Mouse (Mus musculus): ENCODE measurements around the gene Sfswap.
"Not testable (repeated sequence)": the region's sequence is repeated elsewhere in the genome, so short reads cannot be mapped to it uniquely, and the experiment has no call there.

The Sfswap gene

DNA sequence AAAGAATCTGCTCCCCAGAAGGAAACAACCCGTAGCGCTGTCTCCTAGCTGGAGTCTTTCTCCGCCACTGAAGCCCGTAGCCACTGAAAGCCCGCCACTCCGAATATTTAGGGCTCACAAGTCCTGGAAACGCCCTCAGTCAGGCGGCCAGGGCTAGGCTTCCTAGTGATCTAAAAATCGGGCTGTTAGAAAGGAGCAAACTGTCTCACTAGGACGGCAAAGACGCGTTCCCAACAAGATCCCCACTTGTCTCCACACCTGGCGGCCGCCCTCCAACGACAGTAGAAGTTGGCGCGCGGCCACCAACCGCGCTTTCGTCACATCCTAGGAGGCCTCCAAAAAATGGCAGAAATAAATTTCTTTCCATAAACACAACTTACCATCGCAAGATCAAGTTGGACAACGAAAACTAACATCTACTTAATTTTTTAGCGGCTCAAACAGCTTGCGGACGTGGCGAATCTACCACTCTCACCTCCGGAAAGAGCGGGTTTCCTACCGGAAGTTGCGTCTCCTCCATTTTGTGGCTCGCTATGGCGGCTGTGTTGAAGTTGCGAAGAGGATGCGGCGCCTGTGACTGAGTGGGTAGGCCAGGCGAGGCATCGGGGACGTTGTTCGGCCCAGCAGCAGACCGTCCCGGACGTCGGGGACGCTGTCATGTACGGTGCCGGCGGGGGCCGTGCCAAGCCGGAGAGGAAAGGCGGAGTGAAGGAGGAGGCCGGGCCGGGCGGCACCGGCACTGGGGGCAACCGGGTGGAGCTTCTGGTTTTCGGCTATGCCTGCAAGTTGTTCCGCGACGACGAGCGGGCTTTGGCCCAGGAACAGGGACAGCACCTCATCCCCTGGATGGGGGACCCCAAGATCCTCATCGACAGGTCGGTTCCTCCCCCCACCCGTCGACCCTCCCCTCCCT lies at the start of gene Sfswap:
Gene Sfswap, plus strand, starts transcription at position 500 of the 913 bp plus-strand sequence.
- DNase-seq (ENCODE audit: low read depth, low spot score), result peak; percentile 78

DNA sequence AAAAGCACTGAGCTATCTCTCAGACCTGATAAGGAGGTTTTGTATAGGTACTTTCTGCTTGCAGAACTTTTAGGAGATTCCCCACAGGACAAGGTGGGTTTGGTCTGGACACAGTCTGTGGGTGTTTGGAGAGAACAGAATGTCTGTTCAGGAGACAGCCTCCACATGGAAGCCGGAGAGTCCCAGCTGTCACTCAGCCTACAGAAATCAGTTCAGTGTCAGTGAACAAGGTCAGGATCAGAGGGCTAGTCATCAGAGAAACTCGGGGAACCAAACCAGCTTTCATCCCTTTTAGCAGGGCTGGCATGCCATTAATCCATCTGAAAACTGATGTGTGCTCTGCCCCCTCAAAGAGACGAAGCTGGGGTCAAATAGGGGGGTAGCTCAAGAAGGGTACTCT lies 48.5 kb upstream of the Sfswap start:
- no peak for DNase-seq (ENCODE audit: low read depth, low spot score)

DNA sequence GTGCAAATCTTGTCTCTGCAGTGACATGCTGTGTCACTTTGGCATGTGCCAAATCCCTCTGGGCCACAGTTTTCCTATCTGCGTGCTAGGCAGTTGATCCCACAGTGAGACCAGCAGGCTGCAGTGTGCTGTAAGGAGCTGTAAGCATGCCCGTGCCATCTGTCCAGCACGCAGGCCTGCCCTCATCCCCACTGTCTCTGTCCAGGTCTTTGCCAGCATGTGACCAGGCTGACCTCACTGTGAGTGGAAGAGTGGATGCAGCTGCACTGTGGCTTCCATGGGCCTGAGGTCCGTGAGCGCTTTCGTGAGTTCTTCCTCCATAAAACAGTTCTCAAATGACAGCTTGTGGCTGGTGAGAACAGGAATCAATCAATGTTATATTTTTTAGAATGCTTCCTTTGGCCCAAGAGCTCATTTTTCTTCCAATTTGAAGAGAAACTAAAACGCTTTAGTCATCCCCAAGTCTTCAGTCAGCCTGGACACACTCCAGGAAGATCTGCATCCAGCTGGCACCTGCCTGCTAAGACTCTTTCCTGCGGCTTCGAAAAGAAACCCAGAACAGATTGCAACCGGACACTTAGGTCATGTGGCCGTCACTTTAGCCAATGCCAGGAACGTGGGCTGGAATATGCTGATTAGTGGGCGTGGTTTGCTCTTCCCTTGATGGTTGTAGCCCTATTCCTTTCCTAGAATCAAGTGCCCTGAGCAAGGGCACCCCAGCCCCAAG lies 46.1 kb upstream of the Sfswap start:
- DNase-seq (ENCODE audit: low read depth, low spot score), result no peak

DNA sequence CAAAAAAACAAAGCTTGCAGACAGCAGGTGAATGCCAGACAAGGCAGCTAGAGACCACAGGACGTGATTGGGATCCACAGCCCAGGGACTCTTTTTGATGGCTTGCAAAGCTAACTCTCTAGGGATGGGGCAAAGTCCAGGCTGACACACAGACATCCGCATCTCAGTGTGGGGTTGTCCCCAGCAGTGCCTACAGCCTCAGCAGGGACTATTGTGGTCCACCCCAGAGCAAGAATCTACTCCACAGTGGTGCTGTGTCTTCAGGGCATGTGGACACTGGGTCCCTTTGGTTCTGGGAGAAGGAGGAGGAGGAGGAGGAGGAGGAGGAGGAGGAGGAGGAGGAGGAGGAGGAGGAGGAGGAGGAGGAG lies 45.5 kb upstream of the Sfswap start:
- no peak for DNase-seq (ENCODE audit: low read depth, low spot score)

GRCm38 (mm10) chr5:129456579-129457140 lies 44.4 kb upstream of the Sfswap start:
- DNase-seq (ENCODE audit: low read depth, low spot score), result no peak

DNA sequence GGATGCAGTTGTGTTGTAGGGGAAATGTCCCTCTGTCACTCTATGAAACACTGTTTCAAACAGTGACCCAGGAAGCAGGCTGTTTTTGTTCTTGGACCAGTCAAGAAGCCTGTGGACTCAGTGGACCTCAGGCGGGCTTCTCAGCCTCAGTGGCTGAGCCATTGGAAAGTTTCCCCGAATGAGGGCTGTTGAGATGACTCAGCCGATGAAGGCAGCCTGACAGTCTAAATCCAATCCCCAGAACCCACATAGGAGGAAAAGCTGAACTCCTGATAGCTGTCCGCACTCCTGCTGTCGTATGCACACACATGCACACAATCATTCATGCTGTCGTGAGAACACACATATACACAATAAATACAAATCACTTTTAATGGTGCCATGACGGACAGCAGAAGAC lies 42.9 kb upstream of the Sfswap start:
- DNase-seq (ENCODE audit: low read depth, low spot score), result no peak

DNA sequence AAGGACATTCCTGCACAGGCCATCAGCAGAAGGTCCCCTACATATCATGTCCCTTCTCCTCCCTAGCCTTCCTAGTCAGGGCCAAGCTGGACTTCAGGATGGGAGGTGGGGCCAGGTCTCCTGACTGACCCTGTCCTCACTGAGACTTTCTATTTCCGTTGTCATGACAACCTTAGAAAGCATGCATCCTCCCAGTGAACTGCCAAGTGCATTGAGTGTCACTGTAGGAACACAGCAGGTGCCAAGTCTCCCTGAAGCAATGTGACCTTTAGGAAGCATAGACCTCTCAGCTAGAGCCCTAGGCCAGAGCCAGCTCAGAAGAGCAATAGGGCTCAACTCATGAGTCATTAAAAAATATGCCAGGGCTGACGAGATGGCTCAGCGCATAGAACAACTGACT lies 42.5 kb upstream of the Sfswap start:
- DNase-seq (ENCODE audit: low read depth, low spot score), result no peak

GRCm38 (mm10) chr5:129460798-129461476 lies 40.1 kb upstream of the Sfswap start:
- no peak for DNase-seq (ENCODE audit: low read depth, low spot score)

DNA sequence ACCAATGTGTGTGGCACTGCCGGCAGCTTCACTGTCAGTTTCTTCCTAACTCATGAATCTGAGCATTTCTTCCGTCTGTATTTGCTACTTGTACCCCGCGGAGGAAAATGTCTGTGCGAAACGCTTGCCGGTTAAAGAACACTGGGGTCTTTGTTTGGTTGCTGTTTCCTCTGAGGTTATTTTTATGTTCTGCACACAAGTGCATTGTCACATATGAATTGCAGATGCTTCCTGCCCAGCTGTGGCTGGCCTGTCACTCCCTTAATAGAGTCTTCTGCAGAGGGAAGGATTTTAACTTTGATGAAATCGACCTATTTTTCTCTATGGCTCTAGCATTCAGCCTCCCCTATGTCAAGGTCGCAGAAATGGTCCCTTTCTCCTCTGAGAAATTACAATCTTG lies 37.4 kb upstream of the Sfswap start:
- DNase-seq (ENCODE audit: low read depth, low spot score), result not testable (repeated sequence)

GRCm38 (mm10) chr5:129465788-129466187 lies 35.2 kb upstream of the Sfswap start:
- DNase-seq (ENCODE audit: low read depth, low spot score), result no peak

DNA sequence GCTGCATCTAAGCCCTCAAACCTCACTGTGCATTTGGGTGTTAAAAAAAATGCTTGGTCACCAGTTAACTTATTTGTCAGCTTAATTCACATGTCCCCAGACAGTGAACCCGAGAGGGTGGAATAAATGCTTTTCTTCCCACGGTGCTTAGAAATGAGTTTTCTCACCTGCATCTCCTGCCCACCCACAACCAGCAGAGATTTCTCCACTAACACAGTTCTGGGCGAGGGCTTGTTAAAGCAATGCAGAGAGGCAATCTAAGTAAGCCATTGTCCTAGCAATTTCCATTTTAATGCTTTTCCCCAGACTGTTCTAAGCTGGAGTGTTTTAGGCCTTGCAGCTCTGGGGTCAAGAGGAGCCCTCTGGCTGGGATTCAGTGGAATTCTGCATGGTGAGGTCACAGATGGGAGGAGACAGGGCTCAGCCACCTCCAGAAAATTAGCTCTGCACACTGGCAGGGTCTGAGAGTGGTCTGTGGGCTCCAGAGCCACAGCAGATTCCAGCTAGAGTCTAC lies 25.4 kb upstream of the Sfswap start:
- no peak for DNase-seq (ENCODE audit: low read depth, low spot score)

DNA sequence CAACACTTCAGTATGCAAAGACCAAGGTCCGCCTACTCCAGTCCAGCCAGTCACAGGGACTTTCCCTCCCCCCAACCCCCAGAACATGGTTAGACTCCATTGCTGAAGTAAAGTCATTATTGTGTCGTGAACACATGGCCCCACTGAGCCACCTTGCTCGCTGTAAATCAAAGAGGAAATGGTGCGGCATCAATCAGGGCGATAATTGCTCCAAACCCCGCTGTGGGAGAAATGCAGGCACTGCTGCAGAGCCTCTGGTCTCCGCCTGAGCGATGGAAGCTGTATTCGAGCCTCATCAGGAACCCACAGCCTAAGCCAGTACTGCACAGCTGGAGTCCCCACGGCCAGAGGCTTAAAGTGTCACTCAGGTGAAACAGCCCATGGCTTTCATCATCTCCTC lies 11.1 kb upstream of the Sfswap start:
- no peak for DNase-seq (ENCODE audit: low read depth, low spot score)

DNA sequence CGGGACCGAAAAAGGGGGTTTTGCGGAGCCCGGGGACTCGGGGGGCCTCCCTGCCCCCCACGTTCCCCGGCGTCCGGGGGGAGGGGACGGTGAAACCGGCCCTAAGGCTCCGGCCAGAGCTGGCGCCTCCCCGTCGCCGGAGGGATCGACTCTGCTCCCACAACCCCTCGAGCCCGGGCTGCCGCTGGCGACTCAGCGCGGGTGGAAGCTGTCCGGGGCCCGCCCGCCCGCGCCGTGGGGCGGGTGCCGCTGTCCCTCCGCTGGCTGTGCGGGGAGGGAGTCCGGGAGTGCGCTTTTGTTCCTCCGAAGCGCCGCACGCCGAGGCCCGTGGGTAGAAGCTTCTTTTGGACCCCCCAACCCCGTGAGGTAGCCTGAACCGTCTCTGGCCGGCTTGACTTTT lies 650 bp downstream of the Sfswap start:
- DNase-seq (ENCODE audit: low read depth, low spot score), result peak; percentile 26

GRCm38 (mm10) chr5:129506886-129507285 lies 5.9 kb downstream of the Sfswap start:
- no peak for DNase-seq (ENCODE audit: low read depth, low spot score)

- DNase-seq (ENCODE audit: low read depth, low spot score), result no peak
Measured at GRCm38 (mm10) chr5:129518180-129518579, 17.2 kb downstream of the Sfswap start.

- DNase-seq (ENCODE audit: low read depth, low spot score), result no peak
Measured at GRCm38 (mm10) chr5:129518786-129519185, 17.8 kb downstream of the Sfswap start.

- DNase-seq (ENCODE audit: low read depth, low spot score), result no peak
Measured at GRCm38 (mm10) chr5:129519591-129519990, 18.6 kb downstream of the Sfswap start.

GRCm38 (mm10) chr5:129521501-129521900 lies 20.5 kb downstream of the Sfswap start:
- DNase-seq (ENCODE audit: low read depth, low spot score), result no peak

GRCm38 (mm10) chr5:129521913-129522312 lies 20.9 kb downstream of the Sfswap start:
- no peak for DNase-seq (ENCODE audit: low read depth, low spot score)

DNA sequence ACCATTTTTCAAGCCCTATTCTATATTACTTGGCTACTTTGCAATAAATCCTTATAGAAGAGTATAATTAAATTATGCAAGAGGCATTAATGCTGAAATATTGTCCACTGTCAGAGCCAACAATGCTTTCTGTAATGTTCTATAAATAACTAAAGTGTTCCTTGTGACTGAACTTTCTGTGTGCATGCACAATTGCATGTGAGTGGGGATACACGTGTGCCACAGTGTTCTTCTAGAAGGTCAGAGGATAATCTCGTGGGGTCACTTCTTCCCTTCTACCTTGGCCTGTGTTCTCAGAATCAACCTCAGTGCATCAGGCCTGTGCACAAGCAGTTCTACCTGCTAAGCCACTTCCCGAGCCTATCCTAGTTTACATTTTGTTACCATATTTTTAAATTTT lies 22.1 kb downstream of the Sfswap start:
- no peak for DNase-seq (ENCODE audit: low read depth, low spot score)

GRCm38 (mm10) chr5:129524751-129525150 lies 23.7 kb downstream of the Sfswap start:
- DNase-seq (ENCODE audit: low read depth, low spot score), result no peak

DNA sequence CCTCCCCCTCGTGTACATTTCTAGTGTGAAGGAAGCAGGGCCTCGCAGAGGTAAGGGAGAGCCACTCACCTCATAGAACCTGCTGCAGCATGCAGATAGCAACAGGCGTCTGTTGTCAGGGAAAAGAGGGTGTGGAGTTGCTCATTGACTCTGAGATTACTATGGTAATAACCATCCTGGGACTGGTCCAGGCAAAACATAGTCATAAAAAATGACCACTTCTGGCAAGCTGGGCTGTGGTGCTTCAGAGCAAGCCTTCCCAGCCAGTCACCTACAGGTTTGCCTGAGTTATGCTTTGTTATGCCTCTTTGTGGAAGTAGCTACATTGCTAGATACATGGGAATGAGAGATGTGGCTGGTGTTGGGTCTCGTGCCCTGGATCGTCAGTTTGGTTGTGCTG lies 26.1 kb downstream of the Sfswap start:
- no peak for DNase-seq (ENCODE audit: low read depth, low spot score)

All from c-Kit-negative CD71-positive TER-119-positive erythroid progenitor cells, embryonic 14.5 days (primary cell).